Mouse (Mus musculus) embryo, embryonic 10.5 days (tissue): ENCODE measurements around the gene Hdlbp.

Experiments used
- DNase-seq: peaks from one replicate; pipeline ENCODE4 v3.0.0-alpha.2; 2015; ENCODE audit warnings: low spot score

The Hdlbp gene

DNA sequence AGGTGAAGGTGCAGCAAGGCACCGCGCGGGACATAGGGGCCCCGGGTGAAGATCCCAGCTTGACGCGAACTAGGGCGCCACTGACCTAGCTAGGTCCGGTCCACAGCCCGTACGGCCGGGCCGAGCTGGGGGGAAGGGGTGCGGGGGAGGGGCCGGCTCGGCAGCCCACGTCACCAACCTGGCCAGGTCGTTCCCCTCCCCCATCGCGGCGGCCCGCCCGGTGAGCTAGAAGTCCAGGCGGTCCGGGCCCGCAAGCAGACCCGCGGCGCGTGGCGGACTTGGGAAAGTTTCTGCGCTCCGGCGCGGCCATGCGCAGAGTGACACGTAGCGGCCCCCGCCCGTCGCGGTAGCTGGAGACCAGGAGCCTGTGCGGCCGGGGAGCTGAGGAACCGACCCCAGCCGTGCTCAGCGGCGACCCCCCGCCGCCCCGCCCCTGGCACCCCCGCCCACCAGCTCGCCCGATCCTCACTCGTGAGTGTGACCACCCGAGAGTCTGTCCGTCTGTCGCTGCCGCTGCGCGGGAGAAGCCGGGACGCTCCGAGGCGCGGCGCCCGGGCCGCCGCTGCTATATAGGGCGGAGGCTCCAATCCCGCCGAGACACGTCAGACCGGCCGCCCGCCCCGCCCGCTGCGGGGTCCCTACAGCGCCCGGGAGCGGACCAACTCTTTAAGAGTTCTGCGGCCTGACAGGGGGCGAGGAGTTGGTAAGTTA, 33.3 kb downstream of the Hdlbp start:
- peak; percentile 83 for DNase-seq

DNA sequence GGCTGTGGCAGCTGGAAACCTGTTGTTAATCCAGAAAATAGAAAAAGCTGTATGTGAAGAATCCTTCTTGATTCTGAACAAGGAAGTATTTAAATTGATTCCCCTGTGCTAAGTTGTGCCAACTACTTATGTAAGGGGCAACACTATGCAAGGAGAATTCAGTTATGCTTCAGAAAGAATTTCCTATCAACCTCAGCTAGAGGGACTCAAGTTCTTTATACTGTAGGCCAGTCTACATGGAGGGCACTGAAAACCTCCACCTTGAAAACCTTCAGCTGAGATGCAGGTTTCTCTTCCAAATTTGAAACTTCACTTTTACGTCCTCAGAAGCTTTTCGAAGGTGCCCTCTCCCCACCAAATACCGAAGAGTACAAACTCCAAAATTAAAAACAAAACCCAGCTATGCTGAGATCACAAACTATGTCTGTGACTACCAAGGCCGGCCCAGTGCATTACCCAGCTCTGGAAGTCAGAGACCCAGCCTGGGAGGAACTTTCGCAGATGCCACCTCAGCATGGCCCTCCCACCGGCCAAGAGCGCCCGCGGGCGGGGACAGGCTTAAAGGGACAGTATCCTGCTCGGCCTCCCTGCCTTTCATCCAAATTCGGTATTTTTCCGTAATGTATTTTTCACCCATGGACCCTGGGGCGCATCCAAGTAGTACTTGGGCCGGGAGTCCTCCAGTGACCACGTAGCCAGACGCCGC, 34.1 kb downstream of the Hdlbp start:
- DNase-seq: peak; percentile 79

DNA sequence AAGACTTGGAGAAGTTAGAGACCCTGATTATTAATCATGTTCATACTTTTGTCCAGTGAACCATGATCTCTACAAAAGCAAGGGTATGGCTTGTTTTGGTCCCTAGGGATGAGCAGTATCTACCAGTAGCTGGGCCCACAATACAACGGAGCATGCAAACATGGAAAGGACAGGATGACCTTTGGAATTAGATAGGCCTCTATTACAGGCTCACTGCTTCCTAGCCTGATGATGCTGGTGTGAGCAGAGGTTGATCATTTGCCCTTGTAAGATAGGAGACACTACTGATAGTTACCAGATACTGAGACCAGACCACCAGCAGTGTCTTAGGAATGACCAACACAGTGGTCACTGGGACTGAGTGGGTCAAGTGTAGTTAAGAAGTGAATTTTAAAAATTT, 39.3 kb downstream of the Hdlbp start:
- no peak for DNase-seq

DNA sequence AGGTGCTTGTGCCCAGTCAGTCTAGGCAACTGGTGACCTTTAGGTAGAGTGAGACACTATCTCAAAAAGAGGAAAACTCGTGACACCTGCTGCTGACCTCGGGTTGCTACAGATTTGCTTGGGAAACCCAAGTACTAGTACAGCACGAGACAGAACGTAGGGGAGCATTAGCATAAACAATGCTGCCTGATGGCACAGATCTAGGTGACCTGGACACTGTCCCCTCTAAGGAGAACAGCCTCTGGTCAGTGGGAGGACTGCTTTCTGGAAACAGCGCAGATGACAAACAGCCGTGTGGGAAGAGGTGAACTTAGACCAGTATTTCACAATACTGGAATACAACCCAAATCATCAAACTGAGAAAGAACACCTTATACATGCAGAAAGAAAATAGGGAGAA, 46.5 kb downstream of the Hdlbp start:
- no peak for DNase-seq

DNA sequence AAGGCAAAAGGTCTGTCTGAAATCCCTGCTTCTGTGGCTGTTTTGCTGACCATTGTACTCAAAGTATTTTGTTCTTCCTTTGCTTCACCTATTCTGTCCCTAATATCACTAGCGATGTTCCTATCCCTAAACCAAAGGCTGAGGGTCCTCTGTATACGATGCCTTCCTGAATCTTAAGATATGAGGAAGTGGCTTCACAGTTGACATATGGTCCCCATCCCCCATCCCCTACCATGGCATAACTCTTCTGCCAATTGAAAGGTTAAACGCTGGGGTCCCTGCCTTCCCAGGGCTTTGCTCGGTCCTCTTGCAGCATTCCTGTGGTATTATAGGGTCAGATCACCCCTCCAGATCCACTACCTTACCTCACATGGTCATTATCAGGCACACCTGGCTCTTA, 75.2 kb downstream of the Hdlbp start:
- no peak for DNase-seq

DNA sequence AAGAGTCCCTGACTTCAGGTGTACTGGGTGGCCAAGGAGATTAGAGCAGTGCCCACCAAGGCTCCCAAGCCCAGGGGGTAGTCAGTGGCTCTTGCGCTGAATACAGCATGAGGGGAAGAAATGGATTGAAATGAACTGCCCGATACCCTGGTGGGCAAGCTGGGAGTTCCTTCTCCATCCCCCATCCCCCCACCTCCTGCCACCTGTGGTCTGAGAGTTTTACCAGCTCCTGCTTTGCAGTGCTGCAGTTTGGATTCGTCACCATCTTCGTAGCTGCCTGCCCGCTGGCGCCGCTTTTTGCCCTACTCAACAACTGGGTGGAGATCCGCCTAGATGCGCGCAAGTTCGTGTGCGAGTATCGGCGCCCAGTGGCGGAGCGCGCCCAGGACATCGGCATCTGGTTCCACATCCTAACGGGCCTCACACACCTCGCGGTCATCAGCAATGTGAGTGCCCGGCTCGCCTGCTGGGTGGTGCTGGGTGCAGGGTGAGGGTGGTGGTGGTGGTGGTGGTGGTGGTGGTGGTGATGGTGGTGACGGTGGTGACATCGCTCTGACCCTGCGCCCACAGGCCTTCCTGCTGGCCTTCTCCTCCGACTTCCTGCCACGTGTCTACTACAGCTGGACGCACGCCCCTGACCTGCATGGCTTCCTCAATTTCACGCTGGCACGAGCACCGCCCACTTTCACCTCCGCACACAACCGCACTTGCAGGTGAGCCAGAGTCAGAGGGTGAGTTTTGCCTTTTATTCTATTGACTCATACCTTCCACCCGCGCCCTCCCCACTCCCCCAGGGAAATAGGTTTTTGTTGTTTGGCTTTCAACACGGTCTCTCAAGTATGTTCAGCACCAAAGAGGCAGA, 77.2 kb downstream of the Hdlbp start:
- DNase-seq: peak; percentile 14

DNA sequence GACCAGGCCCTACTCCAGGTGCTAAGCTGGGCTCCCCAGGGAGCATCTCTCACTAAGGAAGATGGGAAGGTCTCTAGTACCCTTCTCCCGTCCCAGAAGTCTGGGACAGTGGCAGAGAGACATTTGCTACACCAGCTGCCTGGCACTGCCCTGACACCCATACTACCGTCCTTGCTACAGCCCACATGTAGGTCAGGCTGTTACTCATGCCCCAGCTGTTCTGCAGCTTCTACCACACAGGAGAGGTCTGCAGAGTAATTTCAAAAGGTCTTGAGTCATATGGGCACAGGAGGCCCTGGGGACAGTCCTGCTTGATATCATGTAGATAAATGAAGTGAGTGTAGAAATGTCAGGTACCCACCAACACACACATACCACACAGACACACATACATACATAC, 89.7 kb downstream of the Hdlbp start:
- no peak for DNase-seq

DNA sequence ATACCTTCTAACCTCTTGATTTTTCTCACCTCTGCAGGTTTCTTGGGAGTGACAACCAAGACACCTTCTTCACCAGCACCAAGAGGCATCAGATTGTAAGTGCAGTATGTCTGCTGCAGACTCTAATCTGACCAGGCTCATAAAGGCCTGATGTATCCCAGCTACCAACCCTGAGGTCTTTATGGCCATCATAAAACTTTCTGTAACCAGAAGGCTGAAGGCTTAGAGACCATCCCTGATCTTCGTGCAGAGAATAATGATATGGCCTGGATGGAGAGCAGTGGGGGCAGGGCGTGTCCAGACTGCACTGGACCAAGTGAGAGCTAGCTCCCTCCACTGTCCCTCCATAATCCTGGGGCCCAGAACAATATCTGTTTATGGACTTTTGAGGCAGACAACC, 91.4 kb downstream of the Hdlbp start:
- no peak for DNase-seq

DNA sequence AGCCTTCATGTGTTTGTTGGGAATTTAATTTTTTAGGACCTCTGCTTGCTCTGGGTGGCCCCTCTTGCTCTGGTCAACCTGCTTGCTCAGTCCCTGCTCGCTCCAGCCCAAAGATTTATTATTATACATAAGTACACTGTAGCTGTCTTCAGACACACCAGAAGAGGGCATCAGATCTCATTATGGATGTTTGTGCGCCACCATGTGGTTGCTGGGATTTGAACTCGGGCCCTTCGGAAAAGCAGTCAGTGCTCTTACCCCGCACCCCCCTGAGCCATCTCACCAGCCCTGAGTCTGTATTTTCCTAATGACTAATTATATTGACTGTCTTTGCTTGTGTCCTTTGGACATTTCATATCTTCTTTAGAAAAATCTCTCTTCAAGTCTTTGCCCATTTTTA, 99.5 kb downstream of the Hdlbp start:
- DNase-seq: no peak

DNA sequence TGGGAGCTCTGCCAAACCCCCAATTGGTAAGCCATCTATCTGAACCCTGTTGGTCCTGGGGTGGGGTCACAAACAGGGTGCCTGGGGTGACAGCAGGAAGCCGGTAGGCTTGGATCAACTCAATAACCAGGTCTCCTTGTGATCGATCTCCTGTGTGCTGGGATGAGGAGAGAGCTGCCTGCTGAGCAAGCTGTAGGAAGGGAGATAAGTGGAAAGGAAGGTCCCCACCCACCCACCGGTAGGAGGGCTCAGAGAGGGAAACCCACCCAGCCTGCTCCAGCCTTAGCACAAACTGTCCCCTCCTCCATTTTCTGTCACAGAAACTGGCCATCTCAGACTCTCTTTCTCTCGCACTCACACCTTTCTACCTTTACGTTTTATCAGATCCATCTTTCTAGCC, 101.3 kb downstream of the Hdlbp start:
- DNase-seq: no peak

DNA sequence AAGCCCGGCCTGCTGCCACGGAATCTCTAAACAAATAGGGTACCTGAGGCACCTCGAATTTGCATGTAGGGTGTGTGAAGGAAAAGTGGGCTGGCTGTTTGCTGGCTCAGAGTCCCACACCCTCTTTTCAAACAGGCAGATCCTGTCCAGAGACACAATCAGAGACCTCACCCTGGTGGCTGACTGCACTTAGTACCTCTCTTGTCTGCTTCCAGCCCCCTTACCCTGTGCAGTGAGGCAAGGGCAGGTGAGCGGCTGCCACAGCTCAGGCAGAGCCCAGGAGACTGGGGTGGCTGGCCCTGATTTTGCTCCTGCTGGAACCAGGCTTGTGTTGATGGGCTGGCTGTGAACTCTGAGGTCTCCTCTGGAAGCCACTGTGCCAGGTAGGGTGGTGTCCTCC, 105.0 kb downstream of the Hdlbp start, which contains the start of gene Ano7:
Gene Ano7 (plus strand): TSS at position 266 of the 400 bp plus-strand sequence.
- DNase-seq: no peak

DNA sequence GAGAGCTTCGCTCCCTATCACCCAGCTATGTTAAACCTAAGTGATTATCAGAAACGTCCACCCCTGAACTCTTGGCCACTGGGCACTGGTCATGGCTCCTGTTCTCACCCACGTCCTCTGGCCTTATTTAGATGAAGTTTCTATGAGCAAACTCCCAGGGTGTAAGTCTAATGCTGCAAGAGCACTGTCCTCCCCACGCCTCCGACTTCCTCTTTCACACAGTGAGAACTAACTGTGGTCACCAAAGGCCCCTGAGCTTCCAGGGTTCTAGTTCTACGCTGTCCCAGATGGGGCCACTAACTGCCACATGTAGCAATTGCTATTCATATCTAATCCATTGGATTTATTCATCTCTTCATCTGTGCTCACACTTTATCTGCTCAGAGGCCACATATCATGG, 113.0 kb downstream of the Hdlbp start:
- DNase-seq: no peak

DNA sequence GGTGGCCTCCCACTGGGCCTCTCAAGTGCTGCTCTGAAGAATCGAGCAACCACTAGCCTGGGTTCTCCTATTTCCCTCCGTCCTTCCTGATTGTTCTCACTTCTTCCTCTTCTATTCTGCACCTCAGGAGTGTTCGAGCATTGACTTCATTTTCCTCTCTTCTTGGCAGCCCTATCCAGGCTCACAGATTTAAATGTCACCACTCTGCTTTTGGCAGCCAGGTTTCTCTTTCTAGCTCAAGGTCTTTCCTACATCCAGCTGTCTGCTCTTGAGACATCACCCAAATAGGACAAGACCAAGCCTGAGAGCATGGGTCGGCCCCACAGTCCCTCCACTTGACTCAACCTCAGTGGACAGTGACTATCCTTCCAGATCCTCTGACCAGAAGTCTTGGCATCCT, 116.0 kb downstream of the Hdlbp start:
- DNase-seq: no peak
